Mouse (Mus musculus): ENCODE measurements around the gene Ctbp1.
A peak's percentile ranks its signal among the peaks of the same experiment; 100 is the strongest.

Gene Ctbp1

GRCm38 (mm10) chr5:33274953-33275454 lies at the start of gene Ctbp1:
Ctbp1 (minus strand) TSS chr5:33274994.
- DNase-seq (ENCODE audit: low read depth, low spot score) = peak; percentile 80

- no peak for DNase-seq (ENCODE audit: low read depth, low spot score)
Measured at GRCm38 (mm10) chr5:33324491-33324890, 49.7 kb upstream of the Ctbp1 start.

- DNase-seq (ENCODE audit: low read depth, low spot score) = no peak
Measured at GRCm38 (mm10) chr5:33312192-33312591, 37.4 kb upstream of the Ctbp1 start.

GRCm38 (mm10) chr5:33310704-33311462 lies 36.1 kb upstream of the Ctbp1 start:
- peak; percentile 21 for DNase-seq (ENCODE audit: low read depth, low spot score)

- DNase-seq (ENCODE audit: low read depth, low spot score) = no peak
Measured at GRCm38 (mm10) chr5:33301801-33302200, 27.0 kb upstream of the Ctbp1 start.

GRCm38 (mm10) chr5:33297164-33297563 lies 22.4 kb upstream of the Ctbp1 start:
- DNase-seq (ENCODE audit: low read depth, low spot score) = no peak

- no peak for DNase-seq (ENCODE audit: low read depth, low spot score)
Measured at GRCm38 (mm10) chr5:33293796-33294430, 19.1 kb upstream of the Ctbp1 start.

GRCm38 (mm10) chr5:33283951-33284350 lies 9.2 kb upstream of the Ctbp1 start:
- DNase-seq (ENCODE audit: low read depth, low spot score) = no peak

GRCm38 (mm10) chr5:33281428-33281827 lies 6.6 kb upstream of the Ctbp1 start:
- no peak for DNase-seq (ENCODE audit: low read depth, low spot score)

GRCm38 (mm10) chr5:33278950-33279349 lies 4.2 kb upstream of the Ctbp1 start:
- DNase-seq (ENCODE audit: low read depth, low spot score) = no peak

- no peak for DNase-seq (ENCODE audit: low read depth, low spot score)
Measured at GRCm38 (mm10) chr5:33277286-33277685, 2.5 kb upstream of the Ctbp1 start.

GRCm38 (mm10) chr5:33275754-33276153 lies 960 bp upstream of the Ctbp1 start:
- no peak for DNase-seq (ENCODE audit: low read depth, low spot score)

GRCm38 (mm10) chr5:33274085-33274952 lies 475 bp downstream of the Ctbp1 start:
- DNase-seq (ENCODE audit: low read depth, low spot score) = peak; percentile 82

GRCm38 (mm10) chr5:33273777-33274084 lies 1.1 kb downstream of the Ctbp1 start:
- peak; percentile 74 for DNase-seq (ENCODE audit: low read depth, low spot score)

- DNase-seq (ENCODE audit: low read depth, low spot score) = no peak
Measured at GRCm38 (mm10) chr5:33272845-33273776, 1.7 kb downstream of the Ctbp1 start.

GRCm38 (mm10) chr5:33272146-33272545 lies 2.6 kb downstream of the Ctbp1 start:
- no peak for DNase-seq (ENCODE audit: low read depth, low spot score)

- DNase-seq (ENCODE audit: low read depth, low spot score) = peak; percentile 86
Measured at GRCm38 (mm10) chr5:33270568-33270967, 4.2 kb downstream of the Ctbp1 start.

- no peak for DNase-seq (ENCODE audit: low read depth, low spot score)
Measured at GRCm38 (mm10) chr5:33254416-33254815, 20.4 kb downstream of the Ctbp1 start.

GRCm38 (mm10) chr5:33248186-33248585 lies 26.6 kb downstream of the Ctbp1 start:
- no peak for DNase-seq (ENCODE audit: low read depth, low spot score)

GRCm38 (mm10) chr5:33247387-33247786 lies 27.4 kb downstream of the Ctbp1 start:
- DNase-seq (ENCODE audit: low read depth, low spot score) = no peak

GRCm38 (mm10) chr5:33245701-33246100 lies 29.1 kb downstream of the Ctbp1 start:
- no peak for DNase-seq (ENCODE audit: low read depth, low spot score)
